Mouse (Mus musculus) kidney, postnatal 0 days (tissue): ENCODE results near the gene B3galt1. TPM values are rescaled to one million over a fixed set of nuclear protein-coding genes. Genes with fewer than 3 reads are reported as not detected.

Experiments
- ATAC-seq: fragments of 200-750 bp; cut with Nextera tagmentation; replicated peaks from 2 replicates; pipeline ENCODE4 v1.8.0; 2017; ENCODE audit warnings: low read depth, moderate number of reproducible peaks, moderate TSS enrichment, moderate library complexity; ENCODE audit not compliant: low FRiP score
- DNase-seq: peaks from one replicate; pipeline ENCODE4 v3.0.0-alpha.2; 2016; ENCODE audit warnings: low spot score
- H3K27ac ChIP-seq: fragments of 300-500 bp; sonication (generic); 2 replicates; pipeline ENCODE4 v1.5.1; 2014; ENCODE audit warnings: mild to moderate bottlenecking
- H3K27me3 ChIP-seq: fragments of 300-500 bp; sonication (generic); 2 replicates; pipeline ENCODE4 v1.6.1; 2014; ENCODE audit warnings: low read length, mixed read lengths; ENCODE audit not compliant: insufficient read depth
- H3K36me3 ChIP-seq: fragments of 300-500 bp; sonication (generic); 2 replicates; pipeline ENCODE4 v1.6.1; 2014; ENCODE audit warnings: low read length, mixed read lengths; ENCODE audit not compliant: insufficient read depth
- H3K4me1 ChIP-seq: fragments of 300-500 bp; sonication (generic); replicated peaks from 2 replicates; pipeline ENCODE4 v1.6.1; 2014; ENCODE audit warnings: antibody characterized with exemption, low read length, mixed read lengths; ENCODE audit not compliant: insufficient read depth
- H3K4me2 ChIP-seq: fragments of 300-500 bp; sonication (generic); 2 replicates; pipeline ENCODE4 v1.6.1; 2014; ENCODE audit warnings: mild to moderate bottlenecking, low read length, moderate library complexity, mixed read lengths
- H3K4me3 ChIP-seq: fragments of 300-500 bp; sonication (generic); replicated peaks from 2 replicates; pipeline ENCODE4 v1.5.1; 2014; ENCODE audit warnings: low read depth, low read length
- H3K9ac ChIP-seq: fragments of 300-500 bp; sonication (generic); 2 replicates; pipeline ENCODE4 v1.6.1; 2014; ENCODE audit warnings: low read depth, low read length
- H3K9me3 ChIP-seq: fragments of 300-500 bp; sonication (generic); replicated peaks from 2 replicates; pipeline ENCODE4 v1.6.1; 2016; ENCODE audit warnings: low read length, inconsistent platforms, mixed read lengths
- CTCF ChIP-seq: IDR thresholded peaks from 2 replicates; pipeline ENCODE4 v1.5.1; 2016; ENCODE audit warnings: antibody characterized with exemption, low read depth, mild to moderate bottlenecking, moderate library complexity
- WGBS: fragments of 180-500 bp; shearing (Covaris S2); extraction: QIAGEN DNeasy Blood & Tissue Kit; methylation state at CpG from one replicate; pipeline ENCODE4 v1.1.7; 2014; 5-methylcytosine and 5-hydroxymethylcytosine counted together
- polyA plus RNA-seq: library from polyadenylated mRNA; unstranded; fragments of >200 nt; fragmentation: Nextera tagmentation; extraction: Ambion mirVana; gene quantifications from 2 replicates; pipeline ENCODE4 v1.2.1, GENCODE M21; 2015

B3galt1 gene
- polyA plus RNA-seq, 1 experiment from 2014 or later = 4.8 TPM

DNA sequence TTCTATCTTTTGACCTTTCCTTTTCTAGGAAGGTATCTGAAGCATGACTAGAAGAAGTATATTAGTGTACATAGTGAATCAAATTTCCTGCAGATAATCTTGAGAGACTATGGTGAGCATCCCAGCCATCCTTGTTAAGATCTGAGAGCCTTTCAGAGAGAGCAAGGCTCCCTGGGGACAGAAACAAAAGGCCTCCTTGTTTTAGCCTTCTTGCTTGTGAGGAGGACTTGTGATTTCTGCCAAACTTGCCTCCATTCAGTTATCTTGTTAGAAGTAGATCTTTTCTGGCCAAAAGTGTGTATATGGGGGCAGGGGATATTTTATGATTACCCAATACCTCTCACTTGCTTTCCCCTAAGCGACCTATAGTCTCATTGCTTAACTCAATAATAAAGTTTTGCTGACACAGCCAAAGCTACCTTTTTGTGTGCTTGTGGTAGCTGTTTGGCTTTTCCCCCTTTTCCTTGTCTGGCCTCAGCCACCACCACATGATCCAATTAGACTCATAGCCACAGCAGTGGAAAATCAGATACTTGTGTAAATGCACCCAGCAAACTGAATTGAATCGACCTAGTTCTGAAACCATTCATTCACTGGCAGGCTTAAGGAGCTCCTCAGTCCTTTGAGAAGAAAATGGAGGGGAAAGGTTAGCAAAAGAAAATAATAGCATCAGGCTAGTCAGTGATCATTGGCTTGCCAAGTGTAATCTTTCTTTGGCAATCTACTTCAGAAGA is 332.5 kb downstream of the B3galt1 start:
- no peak overlapping the region for H3K4me3 ChIP-seq
- H3K4me2 ChIP-seq = no peak overlapping the region
- H3K9me3 ChIP-seq = no peaks in the 10 kb centered on the region
- no peak overlapping the region for H3K9ac ChIP-seq
- 75% methylated on average over 2 of the region's 2 CpGs for WGBS
- no peak for TF ChIP-seq CTCF
- no peaks in the 10 kb centered on the region for H3K4me1 ChIP-seq
- no peaks in the 10 kb centered on the region for H3K36me3 ChIP-seq
- ATAC-seq (no peak), DNase-seq (no peak)
- no peaks in the 10 kb centered on the region for H3K27me3 ChIP-seq
- H3K27ac ChIP-seq = no peak overlapping the region

DNA sequence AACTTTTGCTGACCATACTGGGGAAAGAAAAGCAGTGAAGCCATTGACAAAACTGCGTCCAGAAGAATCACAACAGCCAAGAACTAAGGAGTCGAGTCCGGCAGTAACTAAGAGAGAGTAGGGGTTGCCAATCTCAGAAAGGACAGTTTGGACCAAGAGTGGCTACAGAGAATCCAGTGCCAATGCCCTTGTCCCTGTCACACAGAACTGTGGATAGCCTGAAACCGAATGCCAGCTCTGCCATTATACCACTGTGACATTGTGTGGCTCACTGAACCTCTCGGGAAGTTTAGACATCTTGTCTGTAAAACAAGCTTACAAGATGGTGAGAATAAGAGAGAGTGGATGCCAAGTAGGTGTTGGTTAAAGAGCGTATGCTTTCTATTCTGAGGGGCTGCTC is 335.9 kb downstream of the B3galt1 start:
- no peak overlapping the region for H3K4me3 ChIP-seq
- no peak for TF ChIP-seq CTCF
- no peak overlapping the region for H3K9ac ChIP-seq
- no peaks in the 10 kb centered on the region for H3K4me1 ChIP-seq
- no peaks in the 10 kb centered on the region for H3K36me3 ChIP-seq
- no peak for ATAC-seq
- no peaks in the 10 kb centered on the region for H3K9me3 ChIP-seq
- H3K4me2 ChIP-seq = no peak overlapping the region
- WGBS = 73% methylated on average over 6 of the region's 6 CpGs
- DNase-seq = no peak
- no peaks in the 10 kb centered on the region for H3K27me3 ChIP-seq
- no peak overlapping the region for H3K27ac ChIP-seq

DNA sequence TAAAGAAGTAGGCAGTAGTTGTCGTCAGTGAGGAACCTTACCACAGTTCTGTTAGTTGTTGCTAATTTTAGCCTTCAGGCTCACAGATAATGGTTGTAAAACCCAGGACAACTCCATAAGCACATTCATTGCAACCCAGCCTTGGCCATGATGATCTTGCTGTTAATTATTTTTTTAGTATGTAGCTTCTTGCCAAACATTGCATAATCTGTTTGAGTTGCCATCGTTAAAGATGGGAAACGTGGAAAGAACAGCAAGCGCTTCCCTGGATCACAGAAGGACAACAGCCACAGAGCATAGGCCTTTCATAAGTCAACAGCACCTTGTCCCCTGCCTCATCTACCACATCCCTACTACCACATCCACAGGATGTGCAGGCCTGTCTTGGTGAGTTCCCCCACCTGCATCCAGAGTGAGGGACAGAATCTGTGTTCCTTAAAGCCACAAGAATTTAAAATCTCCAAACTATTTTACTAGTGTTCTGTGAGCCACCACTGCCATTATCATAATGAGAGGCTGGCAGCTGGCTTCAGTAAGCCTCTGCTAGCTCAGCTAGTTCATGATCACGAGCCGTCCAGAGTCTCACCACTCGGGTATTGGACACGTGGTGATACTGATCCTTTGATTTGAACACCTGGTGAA is 337.1 kb downstream of the B3galt1 start:
- Histone ChIP-seq H3K4me3 (no peak overlapping the region), H3K9ac (no peak overlapping the region), H3K9me3 (no peaks in the 10 kb centered on the region), H3K4me1 (no peaks in the 10 kb centered on the region), H3K27ac (no peak overlapping the region), H3K27me3 (no peaks in the 10 kb centered on the region), H3K4me2 (no peak overlapping the region), H3K36me3 (no peaks in the 10 kb centered on the region)
- no peak for TF ChIP-seq CTCF
- ATAC-seq (no peak), DNase-seq (no peak)
- 90% methylated on average over 8 of the region's 8 CpGs for WGBS

DNA sequence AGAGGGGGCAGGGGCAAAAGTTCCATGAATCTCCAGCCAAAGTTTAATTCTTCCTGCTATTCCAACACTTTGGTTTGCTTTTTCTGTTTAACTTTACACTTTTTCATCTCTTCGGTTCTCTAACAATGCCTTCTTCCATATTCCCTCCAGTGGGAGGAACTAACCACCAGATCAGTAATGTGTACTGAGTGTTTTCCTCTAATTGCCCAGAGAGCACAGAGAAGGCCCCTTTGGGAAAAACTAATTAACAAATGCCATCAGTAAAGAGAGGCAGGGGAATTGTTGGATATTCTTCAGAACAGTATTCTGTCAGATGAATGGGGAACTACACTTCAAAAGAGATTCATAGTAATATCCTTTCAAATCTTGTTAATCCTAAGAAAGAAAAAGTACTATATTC is 338.1 kb downstream of the B3galt1 start:
- Histone ChIP-seq H3K9me3 (no peaks in the 10 kb centered on the region), H3K9ac (no peak overlapping the region), H3K36me3 (no peaks in the 10 kb centered on the region), H3K4me1 (no peaks in the 10 kb centered on the region), H3K4me3 (no peak overlapping the region), H3K27me3 (no peaks in the 10 kb centered on the region), H3K27ac (no peak overlapping the region), H3K4me2 (no peak overlapping the region)
- no peak for TF ChIP-seq CTCF
- DNase-seq = no peak
- ATAC-seq = no peak
- 94% methylated on average over 1 of the region's 1 CpGs for WGBS

- no peak for ATAC-seq
- 89% methylated on average over 3 of the region's 3 CpGs for WGBS
- no peak for TF ChIP-seq CTCF
- Histone ChIP-seq H3K4me2 (no peak overlapping the region), H3K9me3 (no peaks in the 10 kb centered on the region), H3K27ac (no peak overlapping the region), H3K27me3 (no peaks in the 10 kb centered on the region), H3K9ac (no peak overlapping the region), H3K36me3 (no peaks in the 10 kb centered on the region), H3K4me1 (no peaks in the 10 kb centered on the region), H3K4me3 (no peak overlapping the region)
- DNase-seq = no peak
These were observed 366.3 kb downstream of the B3galt1 start for GRCm38 (mm10) chr2:67931994-67932393.

DNA sequence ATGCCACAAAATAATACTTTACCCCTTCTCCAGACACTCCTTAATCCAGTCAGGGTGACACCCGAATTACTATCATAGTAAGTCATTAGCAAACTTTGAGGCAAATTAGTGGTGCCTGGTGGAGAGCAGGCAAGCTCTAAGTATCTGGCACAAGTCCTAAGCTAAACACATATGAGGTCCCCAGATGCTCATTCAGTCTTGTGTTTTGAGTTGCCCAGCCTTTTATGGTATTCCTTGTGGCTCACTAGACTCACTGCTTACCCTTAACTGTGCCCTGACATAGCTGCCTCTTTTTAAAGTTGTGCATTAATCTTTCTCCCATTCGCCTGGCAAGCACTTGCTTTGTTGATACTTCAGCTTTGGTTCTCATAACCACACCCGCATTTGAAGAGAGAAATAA is 382.7 kb downstream of the B3galt1 start:
- H3K4me3 ChIP-seq = no peak overlapping the region
- no peaks in the 10 kb centered on the region for H3K27me3 ChIP-seq
- no peaks in the 10 kb centered on the region for H3K9me3 ChIP-seq
- no peaks in the 10 kb centered on the region for H3K36me3 ChIP-seq
- H3K9ac ChIP-seq = no peak overlapping the region
- H3K4me1 ChIP-seq = no peaks in the 10 kb centered on the region
- ATAC-seq (no peak), DNase-seq (no peak)
- no peak for TF ChIP-seq CTCF
- no peak overlapping the region for H3K27ac ChIP-seq
- 71% methylated on average over 3 of the region's 3 CpGs for WGBS
- no peak overlapping the region for H3K4me2 ChIP-seq

- H3K4me2 ChIP-seq = no peak overlapping the region
- H3K27me3 ChIP-seq = no peaks in the 10 kb centered on the region
- TF ChIP-seq CTCF = no peak
- H3K4me1 ChIP-seq = no peaks in the 10 kb centered on the region
- no peaks in the 10 kb centered on the region for H3K36me3 ChIP-seq
- ATAC-seq = no peak
- no peak overlapping the region for H3K4me3 ChIP-seq
- no peaks in the 10 kb centered on the region for H3K9me3 ChIP-seq
- no peak overlapping the region for H3K27ac ChIP-seq
- WGBS = 86% methylated on average over 4 of the region's 4 CpGs
- no peak for DNase-seq
- no peak overlapping the region for H3K9ac ChIP-seq
These were observed 390.5 kb downstream of the B3galt1 start for GRCm38 (mm10) chr2:67956182-67956581.
